Mouse (Mus musculus) embryonic fibroblast, embryonic 13.5 days (primary cell): ENCODE measurements at regions not wholly inside any gene's neighbourhood (a gene's known extent, or its start where the extent isn't known, plus 50 kb on each side); places are given as distances from the start of the nearest gene placed in this dataset.

Experiments
- H3K27ac ChIP-seq: 2 replicates; pipeline ENCODE4 v1.5.1; 2012; ENCODE audit warnings: low read length, control low read depth, inconsistent platforms; ENCODE audit not compliant: insufficient read depth
- H3K4me1 ChIP-seq: 2 replicates; pipeline ENCODE4 v1.6.1; 2011; ENCODE audit warnings: low read length; ENCODE audit not compliant: control insufficient read depth, insufficient read depth
- H3K4me3 ChIP-seq: 2 replicates; pipeline ENCODE4 v1.5.1; 2011; ENCODE audit warnings: mild to moderate bottlenecking, control low read depth, low read length; ENCODE audit not compliant: insufficient read depth
- CTCF ChIP-seq: IDR thresholded peaks from 2 replicates; pipeline ENCODE4 v1.5.1; 2011; ENCODE audit warnings: mild to moderate bottlenecking, control low read depth, low read length, moderate library complexity, borderline replicate concordance; ENCODE audit not compliant: insufficient read depth
- POLR2A ChIP-seq: IDR thresholded peaks from 2 replicates; pipeline ENCODE4 v1.6.1; 2011; ENCODE audit warnings: low read depth, mild to moderate bottlenecking, control low read depth, low read length, moderate library complexity

- H3K4me3 ChIP-seq: no peak overlapping the region
- H3K4me1 ChIP-seq: no peaks in the 10 kb centered on the region
Measured at GRCm38 (mm10) chr2:173445039-173445438, 77.3 kb upstream of the 1700021F07Rik start.

GRCm38 (mm10) chr2:173448546-173449187 lies 73.7 kb upstream of the 1700021F07Rik start:
- Histone ChIP-seq H3K4me1 (0 out of 2 replicates have a peak, but pooled peaks cover 6% of the 10 kb centered on the region), H3K4me3 (no peak overlapping the region), H3K27ac (no peak overlapping the region)
- TF ChIP-seq CTCF: no peak
- TF ChIP-seq POLR2A: no peak

More at GRCm38 (mm10) chr2:173445039-173445438, 77.3 kb upstream of the 1700021F07Rik start:
- TF ChIP-seq POLR2A: no peak
- no peak for TF ChIP-seq CTCF
- H3K27ac ChIP-seq: no peak overlapping the region

- TF ChIP-seq CTCF (no peak), POLR2A (no peak)
- H3K27ac ChIP-seq: no peak overlapping the region
- 0 out of 2 replicates have a peak, but pooled peaks cover 6% of the 10 kb centered on the region for H3K4me1 ChIP-seq
- no peak overlapping the region for H3K4me3 ChIP-seq
Measured at GRCm38 (mm10) chr2:173449198-173449597, 73.2 kb upstream of the 1700021F07Rik start.

GRCm38 (mm10) chr2:173451993-173452481 lies 70.3 kb upstream of the 1700021F07Rik start:
- Histone ChIP-seq H3K4me3 (no peak overlapping the region), H3K27ac (peak overlapping the region; percentile 84), H3K4me1 (0 out of 2 replicates have a peak, but pooled peaks cover 6% of the 10 kb centered on the region)
- no peak for TF ChIP-seq POLR2A

- Histone ChIP-seq H3K4me1 (0 out of 2 replicates have a peak, but pooled peaks cover 6% of the 10 kb centered on the region), H3K4me3 (no peak overlapping the region), H3K27ac (peak overlapping the region; percentile 75)
- TF ChIP-seq POLR2A: no peak
- TF ChIP-seq CTCF: no peak
Measured at GRCm38 (mm10) chr2:173452800-173453199, 69.6 kb upstream of the 1700021F07Rik start.

- Histone ChIP-seq H3K27ac (no peak overlapping the region), H3K4me3 (no peak overlapping the region), H3K4me1 (0 out of 2 replicates have a peak, but pooled peaks cover 6% of the 10 kb centered on the region)
- peak; percentile 72; the same call in 1 of the 2 replicates for TF ChIP-seq CTCF
- no peak for TF ChIP-seq POLR2A
Measured at GRCm38 (mm10) chr2:173453569-173454405, 68.6 kb upstream of the 1700021F07Rik start.

- no peak for TF ChIP-seq CTCF
- Histone ChIP-seq H3K4me3 (no peak overlapping the region), H3K4me1 (0 out of 2 replicates have a peak, but pooled peaks cover 6% of the 10 kb centered on the region), H3K27ac (no peak overlapping the region)
Measured at GRCm38 (mm10) chr2:173454741-173455140, 67.6 kb upstream of the 1700021F07Rik start.

GRCm38 (mm10) chr2:173455216-173455615 lies 67.2 kb upstream of the 1700021F07Rik start:
- TF ChIP-seq CTCF (no peak), POLR2A (no peak)
- 0 out of 2 replicates have a peak, but pooled peaks cover 6% of the 10 kb centered on the region for H3K4me1 ChIP-seq
- no peak overlapping the region for H3K4me3 ChIP-seq
- no peak overlapping the region for H3K27ac ChIP-seq

- TF ChIP-seq CTCF: no peak
- no peak for TF ChIP-seq POLR2A
- H3K27ac ChIP-seq: no peak overlapping the region
- 0 out of 2 replicates have a peak, but pooled peaks cover 6% of the 10 kb centered on the region for H3K4me1 ChIP-seq
- H3K4me3 ChIP-seq: no peak overlapping the region
Measured at GRCm38 (mm10) chr2:173456083-173456482, 66.3 kb upstream of the 1700021F07Rik start.

- Histone ChIP-seq H3K4me3 (no peak overlapping the region), H3K27ac (no peak overlapping the region), H3K4me1 (no peaks in the 10 kb centered on the region)
- TF ChIP-seq POLR2A (no peak), CTCF (no peak)
Measured at GRCm38 (mm10) chr2:173456924-173457623, 65.3 kb upstream of the 1700021F07Rik start.
